Mouse (Mus musculus): ENCODE data around the gene Gspt1. TPM values are rescaled to one million over a fixed set of nuclear protein-coding genes. Genes with fewer than 3 reads are reported as not detected.

Gene Gspt1
- total and polyA plus RNA-seq, 3 experiments: 111 to 886 (median 147) TPM

DNA sequence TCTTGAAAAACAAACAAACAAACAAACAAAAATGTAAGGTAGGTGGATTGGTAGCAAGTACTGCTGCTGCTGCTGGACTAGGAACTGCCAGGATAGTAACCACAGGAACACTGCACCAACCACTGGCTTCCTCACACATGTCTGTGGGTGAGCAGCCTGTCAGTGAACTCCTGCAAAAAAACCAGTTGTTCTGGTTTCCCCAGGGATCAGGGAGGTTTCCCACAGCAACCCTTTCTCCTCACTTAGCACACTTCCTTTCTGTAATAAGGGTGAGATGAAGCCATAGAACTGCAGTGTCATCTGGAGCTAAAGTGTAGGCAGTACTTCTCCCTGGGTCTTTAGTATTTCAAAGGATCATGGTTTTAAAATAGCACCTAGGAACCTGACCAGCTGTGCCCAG, 9.1 kb upstream of the Gspt1 start:
- no peak for TF ChIP-seq JUND (conservative IDR thresholded peaks at IDR 0.05; ENCODE audit: low read depth, low read length)
- Histone ChIP-seq H3K9me3 (replicated peaks; ENCODE audit: low read length) (no peaks in the 10 kb centered on the region), H3K27me3 (replicated peaks) (no peaks in the 10 kb centered on the region), H3K79me2 (replicated peaks; ENCODE audit: control insufficient read depth, extremely low read depth, insufficient read depth, poor library complexity, severe bottlenecking) (no peaks in the 10 kb centered on the region), H3K4me2 (ENCODE audit: insufficient read depth, low read depth, poor library complexity, severe bottlenecking) (no peak overlapping the region), H3K27ac (ENCODE audit: insufficient read depth, low read depth) (no peak overlapping the region), H3K9ac (ENCODE audit: insufficient read depth, low read depth) (no peak overlapping the region), H3K4me3 (replicated peaks in 1 of 3; ENCODE audit: low read depth in 2 of 3, low read length in 2 of 3, poor library complexity in 1 of 3) (no peak overlapping the region), H3K36me3 (replicated peaks in 1 of 2; ENCODE audit: control insufficient read depth in 1 of 2, insufficient read depth in 1 of 2, low read length in 1 of 2) (no peaks in the 10 kb centered on the region), H3K4me1 (ENCODE audit: control insufficient read depth in 1 of 2, insufficient read depth in 2 of 2) (peaks cover 0 to 5% of the 10 kb centered on the region in 2 experiments; a peak in 2 of 4 replicates)
- dilution Hi-C loops (cut with MboI; ENCODE audit: extremely low pct_ligation_motif_present, extremely low pct_unique_long_range_greater_than_20kb, low sequenced_read_pairs): no loop called here
- in situ Hi-C loops (cut with MboI; ENCODE audit: low pct_ligation_motif_present, low pct_unique_long_range_greater_than_20kb, low sequenced_read_pairs): no loop called here
- no peak for DNase-seq (ENCODE audit: extremely low read depth)

DNA sequence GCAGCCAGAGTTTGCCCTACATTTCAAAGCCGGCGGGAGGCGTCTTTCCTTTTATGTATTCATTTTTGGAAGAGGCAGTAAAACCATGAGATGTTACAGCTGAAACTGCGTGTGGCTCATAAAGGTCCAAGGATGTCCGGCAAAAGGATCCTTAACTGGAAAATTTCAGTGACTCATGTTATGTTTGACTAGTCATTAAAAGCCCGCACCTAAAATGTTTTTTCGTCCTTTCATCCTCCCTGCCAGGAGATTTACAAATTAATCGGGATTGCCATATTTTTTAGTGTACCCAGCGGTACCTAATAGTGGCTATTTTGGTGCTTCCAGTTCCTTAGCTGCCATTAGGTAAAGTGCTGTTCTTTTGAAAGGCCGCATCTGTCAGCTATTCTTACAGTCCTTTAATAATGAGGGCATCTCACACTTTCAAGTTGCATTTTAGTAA, 619 bp upstream of the Gspt1 start:
- H3K4me1 ChIP-seq (ENCODE audit: control insufficient read depth in 1 of 2, insufficient read depth in 2 of 2): peaks cover 0 to 25% of the 10 kb centered on the region in 2 experiments; a peak in 2 of 4 replicates
- H3K36me3 ChIP-seq (replicated peaks in 1 of 2; ENCODE audit: control insufficient read depth in 1 of 2, insufficient read depth in 1 of 2, low read length in 1 of 2): peaks cover 0 to 17% of the 10 kb centered on the region in 2 experiments
- peak overlapping the region; percentile 46 to 100 (median 61) for H3K4me3 ChIP-seq (replicated peaks in 1 of 3; ENCODE audit: low read depth in 2 of 3, low read length in 2 of 3, poor library complexity in 1 of 3)
- H3K79me2 ChIP-seq (replicated peaks; ENCODE audit: control insufficient read depth, extremely low read depth, insufficient read depth, poor library complexity, severe bottlenecking): peaks cover 41% of the 10 kb centered on the region
- H3K9ac ChIP-seq (ENCODE audit: insufficient read depth, low read depth): peak overlapping the region; percentile 95
- no peak for DNase-seq (ENCODE audit: extremely low read depth)
- H3K9me3 ChIP-seq (replicated peaks; ENCODE audit: low read length): no peaks in the 10 kb centered on the region
- H3K4me2 ChIP-seq (ENCODE audit: insufficient read depth, low read depth, poor library complexity, severe bottlenecking): peak overlapping the region; percentile 90
- in situ Hi-C loops (cut with MboI; ENCODE audit: low pct_ligation_motif_present, low pct_unique_long_range_greater_than_20kb, low sequenced_read_pairs): no loop called here
- TF ChIP-seq PAX5 (IDR thresholded peaks at IDR 0.05; ENCODE audit: low read length) (no peak), CHD1 (IDR thresholded peaks at IDR 0.05; ENCODE audit: low read depth, low read length) (peak; percentile 95)
- peak overlapping the region; percentile 52; the same call in 1 of the 2 replicates for H3K27ac ChIP-seq (ENCODE audit: insufficient read depth, low read depth)
- H3K27me3 ChIP-seq (replicated peaks): no peaks in the 10 kb centered on the region
- dilution Hi-C loops (cut with MboI; ENCODE audit: extremely low pct_ligation_motif_present, extremely low pct_unique_long_range_greater_than_20kb, low sequenced_read_pairs): no loop called here

DNA sequence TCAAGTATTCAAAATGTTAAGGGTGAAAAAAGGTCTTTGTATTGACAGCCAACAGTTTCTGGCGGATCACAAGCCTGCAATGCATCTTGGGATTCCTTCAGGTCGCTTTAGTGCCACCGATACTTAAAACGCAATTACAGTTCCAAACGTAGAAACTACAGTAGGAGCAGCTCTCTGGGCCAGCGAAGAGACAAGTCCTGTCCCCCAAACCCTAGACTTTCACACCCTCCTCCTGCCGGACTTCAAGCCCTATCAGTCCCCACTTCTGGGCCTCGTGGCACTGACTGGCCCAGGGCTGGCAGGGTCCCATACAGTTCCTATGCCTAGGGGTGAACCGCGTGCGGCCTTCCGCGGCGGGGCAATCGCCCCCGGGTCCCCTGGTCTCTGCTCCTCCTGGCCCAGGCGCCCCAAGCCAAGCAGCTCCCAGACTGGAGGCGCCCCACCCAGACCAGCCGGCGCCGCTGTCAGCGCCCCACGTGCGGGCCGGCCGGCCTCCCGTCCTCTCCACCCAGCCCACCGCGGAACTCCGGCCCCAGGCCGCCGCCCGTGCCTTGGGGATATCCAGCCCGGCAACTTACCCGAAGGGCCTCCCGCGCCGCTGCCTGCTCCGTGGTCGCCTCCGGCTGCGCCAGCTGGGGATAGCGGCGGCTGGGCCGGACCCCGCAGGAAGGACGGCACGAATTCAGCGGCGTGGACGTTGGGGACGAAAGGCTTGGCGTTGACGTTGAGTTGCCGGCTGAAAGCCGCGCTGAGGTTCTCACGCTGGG, 877 bp downstream of the Gspt1 start:
- Histone ChIP-seq H3K4me3 (replicated peaks in 1 of 3; ENCODE audit: low read depth in 2 of 3, low read length in 2 of 3, poor library complexity in 1 of 3) (peak overlapping the region; percentile 72 to 100 (median 91)), H3K9me3 (replicated peaks; ENCODE audit: low read length) (no peaks in the 10 kb centered on the region), H3K4me1 (ENCODE audit: control insufficient read depth in 1 of 2, insufficient read depth in 2 of 2) (peaks cover 2 to 31% of the 10 kb centered on the region in 2 experiments; a peak in 3 of 4 replicates), H3K4me2 (ENCODE audit: insufficient read depth, low read depth, poor library complexity, severe bottlenecking) (peak overlapping the region; percentile 92; the same call in 1 of the 2 replicates), H3K36me3 (replicated peaks in 1 of 2; ENCODE audit: control insufficient read depth in 1 of 2, insufficient read depth in 1 of 2, low read length in 1 of 2) (peaks cover 4 to 24% of the 10 kb centered on the region in 2 experiments), H3K9ac (ENCODE audit: insufficient read depth, low read depth) (peak overlapping the region; percentile 95), H3K27ac (ENCODE audit: insufficient read depth, low read depth) (peak overlapping the region; percentile 70), H3K27me3 (replicated peaks) (no peaks in the 10 kb centered on the region), H3K79me2 (replicated peaks; ENCODE audit: control insufficient read depth, extremely low read depth, insufficient read depth, poor library complexity, severe bottlenecking) (peaks cover 51% of the 10 kb centered on the region)
- dilution Hi-C loops (cut with MboI; ENCODE audit: extremely low pct_ligation_motif_present, extremely low pct_unique_long_range_greater_than_20kb, low sequenced_read_pairs) (no loop called here), in situ Hi-C loops (cut with MboI; ENCODE audit: low pct_ligation_motif_present, low pct_unique_long_range_greater_than_20kb, low sequenced_read_pairs) (no loop called here)
- peak; percentile 56 for DNase-seq (ENCODE audit: extremely low read depth)
- TF ChIP-seq CHD2 (IDR thresholded peaks at IDR 0.05; ENCODE audit: low read length) (no peak), CTCF (conservative IDR thresholded peaks at IDR 0.05 in 1 of 2, IDR thresholded peaks at IDR 0.05 in 1 of 2; ENCODE audit: low read depth in 2 of 2, low read length in 2 of 2) (no peak), MAFK (IDR thresholded peaks at IDR 0.05; ENCODE audit: insufficient replicate concordance, low read length) (no peak), MAX (IDR thresholded peaks at IDR 0.05; ENCODE audit: low read length) (peak; percentile 63; the same call in 1 of the 2 replicates), UBTF (IDR thresholded peaks at IDR 0.05; ENCODE audit: low read depth, low read length) (0 out of 2 replicates have a peak, but pooled peaks have one; percentile 27), JUN (IDR thresholded peaks at IDR 0.05; ENCODE audit: insufficient read depth, low read depth, low read length) (no peak), KAT2A (IDR thresholded peaks at IDR 0.05; ENCODE audit: insufficient replicate concordance, low read length) (no peak), ZMIZ1 (IDR thresholded peaks at IDR 0.05; ENCODE audit: low read depth, low read length) (0 out of 2 replicates have a peak, but pooled peaks have one; percentile 13), EP300 (IDR thresholded peaks at IDR 0.05; ENCODE audit: low read length) (no peak), ETS1 (conservative IDR thresholded peaks at IDR 0.05; ENCODE audit: low read depth, low read length) (no peak), MEF2A (IDR thresholded peaks at IDR 0.05; ENCODE audit: borderline replicate concordance, low read depth, low read length) (no peak), ZKSCAN1 (IDR thresholded peaks at IDR 0.05; ENCODE audit: borderline replicate concordance, low read depth, low read length) (no peak), PAX5 (IDR thresholded peaks at IDR 0.05; ENCODE audit: low read length) (no peak), POLR2A (IDR thresholded peaks at IDR 0.05; ENCODE audit: low read depth, low read length) (peak; percentile 67), MXI1 (IDR thresholded peaks at IDR 0.05; ENCODE audit: low read depth, low read length) (peak; percentile 89; the same call in 1 of the 2 replicates), IRF4 (IDR thresholded peaks at IDR 0.05; ENCODE audit: low read depth, low read length) (no peak), NRF1 (IDR thresholded peaks at IDR 0.05; ENCODE audit: low read depth, low read length) (no peak), RAD21 (IDR thresholded peaks at IDR 0.05; ENCODE audit: low read depth, low read length) (no peak), TBP (conservative IDR thresholded peaks at IDR 0.05; ENCODE audit: low read depth, low read length) (peak; percentile 60; the same call in 1 of the 2 replicates), USF1 (IDR thresholded peaks at IDR 0.05; ENCODE audit: low read depth, low read length) (no peak), MYC (IDR thresholded peaks at IDR 0.05; ENCODE audit: low read depth, low read length) (peak; percentile 81; the same call in 1 of the 2 replicates), HCFC1 (IDR thresholded peaks at IDR 0.05; ENCODE audit: low read depth, low read length) (no peak; the same call in 1 of the 2 replicates)

Data from CH12.LX (cell line).